Mouse (Mus musculus) thymus, postnatal 0 days (tissue): ENCODE data around the gene Slc9a5. TPM values are rescaled to one million over a fixed set of nuclear protein-coding genes. Genes with fewer than 3 reads are reported as not detected.

ENCODE experiments used
- DNase-seq: peaks from one replicate; pipeline ENCODE4 v3.0.0-alpha.2; 2015; ENCODE audit warnings: low spot score
- polyA plus RNA-seq: library from polyadenylated mRNA; unstranded; fragments of >200 nt; fragmentation: Nextera tagmentation; extraction: Ambion mirVana; gene quantifications from 2 replicates; pipeline ENCODE4 v1.2.1, GENCODE M21; 2015

The Slc9a5 gene
- polyA plus RNA-seq, 1 experiment from 2014 or later, result 0.60 TPM

- DNase-seq, result no peak
Measured at GRCm38 (mm10) chr8:105353583-105354135, 5.0 kb downstream of the Slc9a5 start.

GRCm38 (mm10) chr8:105354549-105354948 is 5.9 kb downstream of the Slc9a5 start:
- DNase-seq, result no peak

GRCm38 (mm10) chr8:105355179-105356024 is 6.8 kb downstream of the Slc9a5 start:
- peak; percentile 60 for DNase-seq

GRCm38 (mm10) chr8:105356681-105357080 is 8.0 kb downstream of the Slc9a5 start:
- no peak for DNase-seq

GRCm38 (mm10) chr8:105359208-105359607 is 10.6 kb downstream of the Slc9a5 start:
- no peak for DNase-seq

GRCm38 (mm10) chr8:105359646-105360045 is 11.0 kb downstream of the Slc9a5 start:
- no peak for DNase-seq

GRCm38 (mm10) chr8:105361751-105362702 is 13.4 kb downstream of the Slc9a5 start:
- DNase-seq, result no peak

- DNase-seq, result peak; percentile 28
Measured at GRCm38 (mm10) chr8:105367107-105367506, 18.5 kb downstream of the Slc9a5 start.

GRCm38 (mm10) chr8:105372473-105372872 is 23.8 kb downstream of the Slc9a5 start:
- no peak for DNase-seq

GRCm38 (mm10) chr8:105373032-105373431 is 24.4 kb downstream of the Slc9a5 start, which contains the start of gene Plekhg4:
TSS of gene Plekhg4 (plus strand) at chr8:105373274.
- no peak for DNase-seq

GRCm38 (mm10) chr8:105374513-105374966 is 25.9 kb downstream of the Slc9a5 start:
- peak; percentile 28 for DNase-seq

GRCm38 (mm10) chr8:105378673-105379072 is 30.0 kb downstream of the Slc9a5 start:
- no peak for DNase-seq

- no peak for DNase-seq
Measured at GRCm38 (mm10) chr8:105380308-105380707, 31.7 kb downstream of the Slc9a5 start.

GRCm38 (mm10) chr8:105384070-105384469 is 35.4 kb downstream of the Slc9a5 start:
- DNase-seq, result no peak

GRCm38 (mm10) chr8:105387151-105387550 is 38.5 kb downstream of the Slc9a5 start:
- DNase-seq, result no peak

- DNase-seq, result no peak
Measured at GRCm38 (mm10) chr8:105389096-105389495, 40.5 kb downstream of the Slc9a5 start.

GRCm38 (mm10) chr8:105393089-105393787 is 44.6 kb downstream of the Slc9a5 start:
- DNase-seq, result no peak

- no peak for DNase-seq
Measured at GRCm38 (mm10) chr8:105393915-105394314, 45.3 kb downstream of the Slc9a5 start.

- peak; percentile 37 for DNase-seq
Measured at GRCm38 (mm10) chr8:105397747-105398146, 49.1 kb downstream of the Slc9a5 start.

GRCm38 (mm10) chr8:105400016-105400415 is 51.4 kb downstream of the Slc9a5 start:
- no peak for DNase-seq

- DNase-seq, result no peak
Measured at GRCm38 (mm10) chr8:105403467-105403866, 54.8 kb downstream of the Slc9a5 start.
